9 mouse cellular contexts compared by ENCODE assay signal in genomic region chr8:127268239-127269024, GRCm38 (mm10).
DNase-seq lines count a peak whose midpoint lies in the region; ATAC-seq and TF ChIP-seq lines count a peak whose summit lies in the region.
"Had no signal": no experiment of that assay in that cellular context is flagged by ENCODE, and none has a peak within 500 bp of the region (broad histone marks: within the 10 kb centered on the region; RNA-seq: fewer than 3 reads in every experiment).

No protein-coding gene starts in this region.

- H3K4me2 ChIP-seq in kidney, postnatal 0 days (ENCODE audit: low read length): no peak overlapping the region
- H3K4me2 ChIP-seq in kidney, embryonic 16.5 days (replicated peaks; ENCODE audit: low read depth, low read length): no peak overlapping the region
- H3K4me2 ChIP-seq in hindbrain, embryonic 14.5 days (replicated peaks): no peak overlapping the region
- H3K4me2 ChIP-seq in midbrain, postnatal 0 days (ENCODE audit: low read depth, low read length, poor library complexity, severe bottlenecking): no peak overlapping the region

- DNase-seq in kidney, postnatal 0 days (ENCODE audit: low spot score): no peak
- peak; percentile 89 for DNase-seq in brain, embryonic 14.5 days (ENCODE audit: low read depth)
- DNase-seq in hindbrain, embryonic 14.5 days (ENCODE audit: low spot score): peak; percentile 61
- peak; percentile 85 for DNase-seq in midbrain, postnatal 0 days (ENCODE audit: low spot score)
- no peak for DNase-seq in gastrocnemius, postnatal 4 days (ENCODE audit: low spot score in 2 of 2)

- H3K36me3 ChIP-seq in kidney, postnatal 0 days (ENCODE audit: insufficient read depth, low read length): no peaks in the 10 kb centered on the region
- no peaks in the 10 kb centered on the region for H3K36me3 ChIP-seq in kidney, embryonic 16.5 days (ENCODE audit: insufficient read depth, low read length)
- no peaks in the 10 kb centered on the region for H3K36me3 ChIP-seq in hindbrain, embryonic 14.5 days (replicated peaks; ENCODE audit: control insufficient read depth, insufficient read depth)
- H3K36me3 ChIP-seq in midbrain, postnatal 0 days (ENCODE audit: insufficient read depth, low read length): no peaks in the 10 kb centered on the region

- H3K4me1 ChIP-seq in kidney, postnatal 0 days (replicated peaks; ENCODE audit: insufficient read depth, low read length): 0 out of 2 replicates have a peak, but pooled peaks cover 2% of the 10 kb centered on the region
- peaks cover 31% of the 10 kb centered on the region for H3K4me1 ChIP-seq in kidney, embryonic 16.5 days (ENCODE audit: insufficient read depth, low read length)
- peaks cover 27% of the 10 kb centered on the region for H3K4me1 ChIP-seq in hindbrain, embryonic 14.5 days (replicated peaks; ENCODE audit: control insufficient read depth, insufficient read depth, low read length)
- H3K4me1 ChIP-seq in midbrain, postnatal 0 days (ENCODE audit: insufficient read depth, low read length): peaks cover 15% of the 10 kb centered on the region

- TF ChIP-seq POLR2A in brain, embryonic 14.5 days (IDR thresholded peaks at IDR 0.05; ENCODE audit: borderline replicate concordance, extremely low read depth, insufficient read depth, insufficient read length, poor library complexity, severe bottlenecking): no peak

- H3K9ac ChIP-seq in kidney, postnatal 0 days (ENCODE audit: low read depth, low read length): no peak overlapping the region
- no peak overlapping the region for H3K9ac ChIP-seq in kidney, embryonic 16.5 days (replicated peaks; ENCODE audit: low read length)
- no peak overlapping the region for H3K9ac ChIP-seq in hindbrain, embryonic 14.5 days
- no peak overlapping the region for H3K9ac ChIP-seq in midbrain, postnatal 0 days (replicated peaks; ENCODE audit: low read length, poor library complexity, severe bottlenecking)

- WGBS in kidney, postnatal 0 days: 66% methylated on average over 12 of the region's 12 CpGs
- 59% methylated on average over 12 of the region's 12 CpGs for WGBS in kidney, embryonic 16.5 days
- 25% methylated on average over 12 of the region's 12 CpGs for WGBS in hindbrain, embryonic 14.5 days
- WGBS in midbrain, postnatal 0 days: 12% methylated on average over 12 of the region's 12 CpGs

- H3K4me3 ChIP-seq in kidney, postnatal 0 days (replicated peaks; ENCODE audit: low read depth, low read length): no peak overlapping the region
- no peak overlapping the region for H3K4me3 ChIP-seq in kidney, embryonic 16.5 days (ENCODE audit: low read length)
- no peak overlapping the region for H3K4me3 ChIP-seq in hindbrain, embryonic 14.5 days (replicated peaks; ENCODE audit: low read length)
- no peak overlapping the region for H3K4me3 ChIP-seq in midbrain, postnatal 0 days (ENCODE audit: low read depth, low read length)

- peak; percentile 12; the same call in 1 of the 2 replicates for TF ChIP-seq CTCF in kidney, postnatal 0 days (IDR thresholded peaks at IDR 0.05; ENCODE audit: low read depth)
- TF ChIP-seq CTCF in brain, embryonic 14.5 days (IDR thresholded peaks at IDR 0.05; ENCODE audit: borderline replicate concordance, extremely low read depth, insufficient read depth, insufficient read length): peak; percentile 15; the same call in 1 of the 2 replicates
- TF ChIP-seq CTCF in midbrain, postnatal 0 days (IDR thresholded peaks at IDR 0.05): peak; percentile 65

- ATAC-seq in kidney, postnatal 0 days (replicated peaks; ENCODE audit: low FRiP score, low read depth): no peak
- no peak for ATAC-seq in kidney, embryonic 16.5 days (ENCODE audit: low FRiP score, low TSS enrichment)
- ATAC-seq in hindbrain, embryonic 14.5 days (ENCODE audit: low FRiP score): no peak
- ATAC-seq in midbrain, postnatal 0 days (ENCODE audit: low FRiP score): peak; percentile 75
- ATAC-seq in CD4-positive, CD25-positive, alpha-beta regulatory T cell, adult 4 months: no peak
- ATAC-seq in activated CD4-positive, CD25-positive, alpha-beta regulatory T cell, adult 4 months: no peak
- ATAC-seq: intestine, embryonic 16.5 days had no signal

- no peak overlapping the region for H3K27ac ChIP-seq in kidney, postnatal 0 days
- no peak overlapping the region for H3K27ac ChIP-seq in kidney, embryonic 16.5 days (ENCODE audit: low read length)
- peak overlapping the region; percentile 15; the same call in 1 of the 2 replicates for H3K27ac ChIP-seq in hindbrain, embryonic 14.5 days
- H3K27ac ChIP-seq in midbrain, postnatal 0 days (ENCODE audit: low read depth, low read length): no peak overlapping the region

- no peaks in the 10 kb centered on the region for H3K27me3 ChIP-seq in kidney, postnatal 0 days (ENCODE audit: insufficient read depth, low read length)
- H3K27me3 ChIP-seq in kidney, embryonic 16.5 days (ENCODE audit: insufficient read depth, low read length): no peaks in the 10 kb centered on the region
- H3K27me3 ChIP-seq in hindbrain, embryonic 14.5 days (ENCODE audit: control insufficient read depth, insufficient read depth, low read length): no peaks in the 10 kb centered on the region
- no peaks in the 10 kb centered on the region for H3K27me3 ChIP-seq in midbrain, postnatal 0 days (ENCODE audit: insufficient read depth, low read length)

- H3K9me3 ChIP-seq in kidney, postnatal 0 days (replicated peaks; ENCODE audit: low read length): no peaks in the 10 kb centered on the region
- no peaks in the 10 kb centered on the region for H3K9me3 ChIP-seq in kidney, embryonic 16.5 days (ENCODE audit: low read length)
- H3K9me3 ChIP-seq in hindbrain, embryonic 14.5 days (ENCODE audit: control insufficient read depth, low read length): no peaks in the 10 kb centered on the region
- no peaks in the 10 kb centered on the region for H3K9me3 ChIP-seq in midbrain, postnatal 0 days (ENCODE audit: low read length)

Comparison
In these comparisons a context has a peak if more than half of its experiments do, and no peak if none do; other contexts are left out.
1. DNase-seq: peak in brain, embryonic 14.5 days (single experiment), hindbrain, embryonic 14.5 days (single experiment) and midbrain, postnatal 0 days (single experiment); none in kidney, postnatal 0 days (single experiment) and gastrocnemius, postnatal 4 days (0 of 2).
2. CTCF ChIP-seq: peak in every context shown above with its lines; median percentile 65 in midbrain, postnatal 0 days; 15 in brain, embryonic 14.5 days; 12 in kidney, postnatal 0 days.